Mouse (Mus musculus): ENCODE data around the gene Nek9. TPM values are rescaled to one million over a fixed set of nuclear protein-coding genes. Genes with fewer than 3 reads are reported as not detected.
"Not testable (repeated sequence)": the region's sequence is repeated elsewhere in the genome, so short reads cannot be mapped to it uniquely, and the experiment has no call there.

Gene Nek9
- polyA plus RNA-seq, 1 experiment from 2014 or later: 26.4 TPM

- peaks cover 18% of the 10 kb centered on the region for H3K4me1 ChIP-seq
Measured at GRCm38 (mm10) chr12:85287809-85288485, 51.2 kb downstream of the Nek9 start, which contains the start of gene Acyp1. Acyp1 (minus strand) TSS chr12:85288438.

GRCm38 (mm10) chr12:85286941-85287340 lies 52.2 kb downstream of the Nek9 start:
- no peak for ATAC-seq (ENCODE audit: insufficient number of reproducible peaks, insufficient read depth, low FRiP score, low TSS enrichment, low read depth)
- Histone ChIP-seq H3K36me3 (no peaks in the 10 kb centered on the region), H3K4me3 (no peak overlapping the region), H3K9ac (no peak overlapping the region), H3K4me1 (peaks cover 18% of the 10 kb centered on the region), H3K9me3 (no peaks in the 10 kb centered on the region), H3K27ac (no peak overlapping the region), H3K27me3 (peaks cover 5% of the 10 kb centered on the region; the same call in 1 of the 2 replicates), H3K4me2 (no peak overlapping the region)
- WGBS: 31% methylated on average over 2 of the region's 5 CpGs

More at GRCm38 (mm10) chr12:85287809-85288485, 51.2 kb downstream of the Nek9 start, which contains the start of gene Acyp1:
- Histone ChIP-seq H3K4me2 (peak within 1 kb of the TSS; percentile 83), H3K4me3 (peak within 1 kb of the TSS; percentile 51), H3K27me3 (peaks cover 5% of the 10 kb centered on the region; the same call in 1 of the 2 replicates), H3K9ac (peak within 1 kb of the TSS; percentile 72), H3K36me3 (no peaks in the 10 kb centered on the region), H3K9me3 (no peaks in the 10 kb centered on the region), H3K27ac (no peak within 1 kb of the TSS; the same call in 1 of the 2 replicates)
- ATAC-seq (ENCODE audit: insufficient number of reproducible peaks, insufficient read depth, low FRiP score, low TSS enrichment, low read depth): peak; percentile 38; the same call in 1 of the 2 replicates
- WGBS: 7% methylated on average over 21 of the region's 21 CpGs

- ATAC-seq (ENCODE audit: insufficient number of reproducible peaks, insufficient read depth, low FRiP score, low TSS enrichment, low read depth): no peak
- Histone ChIP-seq H3K36me3 (no peaks in the 10 kb centered on the region), H3K27ac (no peak overlapping the region), H3K27me3 (peaks cover 2% of the 10 kb centered on the region; the same call in 1 of the 2 replicates), H3K9ac (no peak overlapping the region), H3K4me1 (peaks cover 18% of the 10 kb centered on the region), H3K4me2 (no peak overlapping the region), H3K9me3 (no peaks in the 10 kb centered on the region), H3K4me3 (no peak overlapping the region)
- WGBS: 81% methylated on average over 4 of the region's 4 CpGs
Measured at GRCm38 (mm10) chr12:85284996-85285395, 54.2 kb downstream of the Nek9 start.

- H3K9ac ChIP-seq: no peak overlapping the region
- no peak for ATAC-seq (ENCODE audit: insufficient number of reproducible peaks, insufficient read depth, low FRiP score, low TSS enrichment, low read depth)
Measured at GRCm38 (mm10) chr12:85284331-85284730, 54.8 kb downstream of the Nek9 start.

GRCm38 (mm10) chr12:85281756-85282155 lies 57.4 kb downstream of the Nek9 start:
- H3K9ac ChIP-seq; H3K27me3 ChIP-seq; H3K36me3 ChIP-seq; ATAC-seq (ENCODE audit: insufficient number of reproducible peaks, insufficient read depth, low FRiP score, low TSS enrichment, low read depth); H3K4me3 ChIP-seq; H3K4me2 ChIP-seq; H3K4me1 ChIP-seq; H3K27ac ChIP-seq; H3K9me3 ChIP-seq: not testable (repeated sequence)
- WGBS: 86% methylated on average over 2 of the region's 4 CpGs

More at GRCm38 (mm10) chr12:85284331-85284730, 54.8 kb downstream of the Nek9 start:
- 65% methylated on average over 8 of the region's 8 CpGs for WGBS
- peaks cover 16% of the 10 kb centered on the region for H3K4me1 ChIP-seq
- H3K4me3 ChIP-seq: no peak overlapping the region
- H3K27ac ChIP-seq: no peak overlapping the region
- H3K36me3 ChIP-seq: no peaks in the 10 kb centered on the region
- H3K9me3 ChIP-seq: no peaks in the 10 kb centered on the region
- H3K27me3 ChIP-seq: no peaks in the 10 kb centered on the region
- no peak overlapping the region for H3K4me2 ChIP-seq

GRCm38 (mm10) chr12:85280845-85281651 lies 58.1 kb downstream of the Nek9 start:
- no peaks in the 10 kb centered on the region for H3K9me3 ChIP-seq
- ATAC-seq (ENCODE audit: insufficient number of reproducible peaks, insufficient read depth, low FRiP score, low TSS enrichment, low read depth): no peak
- no peaks in the 10 kb centered on the region for H3K36me3 ChIP-seq
- H3K27ac ChIP-seq: no peak overlapping the region
- no peaks in the 10 kb centered on the region for H3K27me3 ChIP-seq
- peaks cover 6% of the 10 kb centered on the region; the same call in 1 of the 2 replicates for H3K4me1 ChIP-seq
- no peak overlapping the region for H3K9ac ChIP-seq
- H3K4me2 ChIP-seq: peak overlapping the region; percentile 86
- H3K4me3 ChIP-seq: peak overlapping the region; percentile 78; the same call in 1 of the 2 replicates
- WGBS: 57% methylated on average over 12 of the region's 12 CpGs

GRCm38 (mm10) chr12:85280105-85280844 lies 58.9 kb downstream of the Nek9 start:
- no peaks in the 10 kb centered on the region for H3K36me3 ChIP-seq
- peak overlapping the region; percentile 87 for H3K9ac ChIP-seq
- no peaks in the 10 kb centered on the region for H3K9me3 ChIP-seq
- H3K27me3 ChIP-seq: no peaks in the 10 kb centered on the region
- under 1% methylated on average over 31 of the region's 31 CpGs for WGBS
- peak; percentile 89 for ATAC-seq (ENCODE audit: insufficient number of reproducible peaks, insufficient read depth, low FRiP score, low TSS enrichment, low read depth)
- peaks cover 6% of the 10 kb centered on the region; the same call in 1 of the 2 replicates for H3K4me1 ChIP-seq
- peak overlapping the region; percentile 82 for H3K27ac ChIP-seq
- H3K4me3 ChIP-seq: peak overlapping the region; percentile 78
- peak overlapping the region; percentile 86 for H3K4me2 ChIP-seq

GRCm38 (mm10) chr12:85279396-85280080 lies 59.6 kb downstream of the Nek9 start:
- Histone ChIP-seq H3K9ac (peak overlapping the region; percentile 87), H3K4me1 (peaks cover 6% of the 10 kb centered on the region; the same call in 1 of the 2 replicates), H3K27ac (peak overlapping the region; percentile 82), H3K27me3 (no peaks in the 10 kb centered on the region), H3K4me2 (peak overlapping the region; percentile 86), H3K36me3 (0 out of 2 replicates have a peak, but pooled peaks cover 4% of the 10 kb centered on the region), H3K9me3 (peaks cover 2% of the 10 kb centered on the region; the same call in 1 of the 2 replicates), H3K4me3 (peak overlapping the region; percentile 78)
- 7% methylated on average over 10 of the region's 10 CpGs for WGBS
- no peak for ATAC-seq (ENCODE audit: insufficient number of reproducible peaks, insufficient read depth, low FRiP score, low TSS enrichment, low read depth)

GRCm38 (mm10) chr12:85278919-85279318 lies 60.2 kb downstream of the Nek9 start:
- no peak for ATAC-seq (ENCODE audit: insufficient number of reproducible peaks, insufficient read depth, low FRiP score, low TSS enrichment, low read depth)
- WGBS: 94% methylated on average over 10 of the region's 10 CpGs

GRCm38 (mm10) chr12:85276273-85276672 lies 62.9 kb downstream of the Nek9 start:
- Histone ChIP-seq H3K36me3 (0 out of 2 replicates have a peak, but pooled peaks cover 4% of the 10 kb centered on the region), H3K27me3 (no peaks in the 10 kb centered on the region), H3K4me3 (no peak overlapping the region), H3K4me2 (no peak overlapping the region), H3K4me1 (peaks cover 28% of the 10 kb centered on the region), H3K9ac (no peak overlapping the region), H3K9me3 (peaks cover 3% of the 10 kb centered on the region; the same call in 1 of the 2 replicates), H3K27ac (no peak overlapping the region)
- 78% methylated on average over 5 of the region's 5 CpGs for WGBS
- no peak for ATAC-seq (ENCODE audit: insufficient number of reproducible peaks, insufficient read depth, low FRiP score, low TSS enrichment, low read depth)

More at GRCm38 (mm10) chr12:85278919-85279318, 60.2 kb downstream of the Nek9 start:
- H3K4me1 ChIP-seq: peaks cover 6% of the 10 kb centered on the region; the same call in 1 of the 2 replicates
- no peak overlapping the region for H3K4me2 ChIP-seq
- H3K9me3 ChIP-seq: peaks cover 3% of the 10 kb centered on the region; the same call in 1 of the 2 replicates
- no peak overlapping the region for H3K4me3 ChIP-seq
- H3K36me3 ChIP-seq: 0 out of 2 replicates have a peak, but pooled peaks cover 4% of the 10 kb centered on the region
- no peaks in the 10 kb centered on the region for H3K27me3 ChIP-seq
- no peak overlapping the region for H3K9ac ChIP-seq
- no peak overlapping the region for H3K27ac ChIP-seq
